Mouse (Mus musculus) liver, embryonic 14.5 days (tissue): Measurements from ENCODE around the gene Ccdc106.

Source experiments
- CTCF ChIP-seq: IDR thresholded peaks from 2 replicates; pipeline ENCODE4 v1.5.1; 2016; ENCODE audit warnings: antibody characterized with exemption, low read depth, control low read depth
- EP300 ChIP-seq: IDR thresholded peaks from 2 replicates; pipeline ENCODE4 v1.6.1; 2016; ENCODE audit warnings: antibody characterized with exemption, low read depth

GRCm38 (mm10) chr7:5064886-5065285 is 44.5 kb downstream of the Ccdc106 start:
- TF ChIP-seq CTCF (no peak), EP300 (no peak)
